Mouse (Mus musculus): ENCODE results near the gene Antxr1. TPM values are rescaled to one million over a fixed set of nuclear protein-coding genes. Genes with fewer than 3 reads are reported as not detected.

The Antxr1 gene
- polyA plus RNA-seq, 1 experiment from 2014 or later = 0.54 TPM

GRCm38 (mm10) chr6:87189755-87190154, 145.9 kb downstream of the Antxr1 start:
- Histone ChIP-seq H3K9ac (ENCODE audit: low read depth, low read length) (no peak overlapping the region), H3K4me2 (ENCODE audit: low read depth, low read length) (no peak overlapping the region), H3K4me3 (ENCODE audit: low read depth, low read length) (no peak overlapping the region), H3K9me3 (replicated peaks; ENCODE audit: control insufficient read depth, low read length) (no peaks in the 10 kb centered on the region), H3K27ac (ENCODE audit: low read length) (peak overlapping the region; percentile 60), H3K4me1 (ENCODE audit: control insufficient read depth, low read depth, low read length) (peaks cover 28% of the 10 kb centered on the region), H3K27me3 (ENCODE audit: control insufficient read depth, insufficient read depth, low read depth, low read length) (no peaks in the 10 kb centered on the region), H3K36me3 (ENCODE audit: control insufficient read depth, insufficient read depth) (no peaks in the 10 kb centered on the region)
- WGBS (ENCODE audit: insufficient replicate concordance) = 17% methylated on average over 3 of the region's 3 CpGs
- ATAC-seq (ENCODE audit: low read depth) = peak; percentile 85

- ATAC-seq (ENCODE audit: low read depth) = no peak
- Histone ChIP-seq H3K9me3 (replicated peaks; ENCODE audit: control insufficient read depth, low read length) (no peaks in the 10 kb centered on the region), H3K36me3 (ENCODE audit: control insufficient read depth, insufficient read depth) (no peaks in the 10 kb centered on the region), H3K27me3 (ENCODE audit: control insufficient read depth, insufficient read depth, low read depth, low read length) (no peaks in the 10 kb centered on the region), H3K27ac (ENCODE audit: low read length) (peak overlapping the region; percentile 22; the same call in 1 of the 2 replicates), H3K4me2 (ENCODE audit: low read depth, low read length) (no peak overlapping the region), H3K4me1 (ENCODE audit: control insufficient read depth, low read depth, low read length) (peaks cover 49% of the 10 kb centered on the region), H3K9ac (ENCODE audit: low read depth, low read length) (no peak overlapping the region), H3K4me3 (ENCODE audit: low read depth, low read length) (no peak overlapping the region)
- 69% methylated on average over 12 of the region's 12 CpGs for WGBS (ENCODE audit: insufficient replicate concordance)
Observed at GRCm38 (mm10) chr6:87186988-87187387, 148.6 kb downstream of the Antxr1 start.

- peak; percentile 94 for ATAC-seq (ENCODE audit: low read depth)
- peak overlapping the region; percentile 68 for H3K27ac ChIP-seq (ENCODE audit: low read length)
- H3K27me3 ChIP-seq (ENCODE audit: control insufficient read depth, insufficient read depth, low read depth, low read length) = no peaks in the 10 kb centered on the region
- peak overlapping the region; percentile 68 for H3K9ac ChIP-seq (ENCODE audit: low read depth, low read length)
- H3K9me3 ChIP-seq (replicated peaks; ENCODE audit: control insufficient read depth, low read length) = no peaks in the 10 kb centered on the region
- H3K4me3 ChIP-seq (ENCODE audit: low read depth, low read length) = peak overlapping the region; percentile 44
- no peaks in the 10 kb centered on the region for H3K36me3 ChIP-seq (ENCODE audit: control insufficient read depth, insufficient read depth)
- peak overlapping the region; percentile 81 for H3K4me2 ChIP-seq (ENCODE audit: low read depth, low read length)
- H3K4me1 ChIP-seq (ENCODE audit: control insufficient read depth, low read depth, low read length) = peaks cover 41% of the 10 kb centered on the region
- 42% methylated on average over 3 of the region's 3 CpGs for WGBS (ENCODE audit: insufficient replicate concordance)
Observed at GRCm38 (mm10) chr6:87184418-87184817, 151.2 kb downstream of the Antxr1 start.

GRCm38 (mm10) chr6:87183981-87184380, 151.6 kb downstream of the Antxr1 start:
- Histone ChIP-seq H3K27me3 (ENCODE audit: control insufficient read depth, insufficient read depth, low read depth, low read length) (no peaks in the 10 kb centered on the region), H3K4me1 (ENCODE audit: control insufficient read depth, low read depth, low read length) (peaks cover 40% of the 10 kb centered on the region), H3K9ac (ENCODE audit: low read depth, low read length) (peak overlapping the region; percentile 68), H3K4me2 (ENCODE audit: low read depth, low read length) (peak overlapping the region; percentile 81), H3K36me3 (ENCODE audit: control insufficient read depth, insufficient read depth) (no peaks in the 10 kb centered on the region), H3K27ac (ENCODE audit: low read length) (peak overlapping the region; percentile 68), H3K4me3 (ENCODE audit: low read depth, low read length) (peak overlapping the region; percentile 44), H3K9me3 (replicated peaks; ENCODE audit: control insufficient read depth, low read length) (no peaks in the 10 kb centered on the region)
- 22% methylated on average over 11 of the region's 11 CpGs for WGBS (ENCODE audit: insufficient replicate concordance)
- peak; percentile 94 for ATAC-seq (ENCODE audit: low read depth)

GRCm38 (mm10) chr6:87183159-87183558, 152.5 kb downstream of the Antxr1 start:
- peaks cover 40% of the 10 kb centered on the region for H3K4me1 ChIP-seq (ENCODE audit: control insufficient read depth, low read depth, low read length)
- no peak for ATAC-seq (ENCODE audit: low read depth)
- peak overlapping the region; percentile 68 for H3K27ac ChIP-seq (ENCODE audit: low read length)
- H3K9me3 ChIP-seq (replicated peaks; ENCODE audit: control insufficient read depth, low read length) = no peaks in the 10 kb centered on the region
- peak overlapping the region; percentile 68; the same call in 1 of the 2 replicates for H3K9ac ChIP-seq (ENCODE audit: low read depth, low read length)
- no peak overlapping the region for H3K4me3 ChIP-seq (ENCODE audit: low read depth, low read length)
- no peak overlapping the region; the same call in 1 of the 2 replicates for H3K4me2 ChIP-seq (ENCODE audit: low read depth, low read length)
- WGBS (ENCODE audit: insufficient replicate concordance) = 73% methylated on average over 8 of the region's 8 CpGs
- no peaks in the 10 kb centered on the region for H3K36me3 ChIP-seq (ENCODE audit: control insufficient read depth, insufficient read depth)
- no peaks in the 10 kb centered on the region for H3K27me3 ChIP-seq (ENCODE audit: control insufficient read depth, insufficient read depth, low read depth, low read length)

- Histone ChIP-seq H3K36me3 (ENCODE audit: control insufficient read depth, insufficient read depth) (no peaks in the 10 kb centered on the region), H3K27ac (ENCODE audit: low read length) (no peak overlapping the region), H3K9ac (ENCODE audit: low read depth, low read length) (no peak overlapping the region), H3K4me1 (ENCODE audit: control insufficient read depth, low read depth, low read length) (peaks cover 40% of the 10 kb centered on the region), H3K9me3 (replicated peaks; ENCODE audit: control insufficient read depth, low read length) (no peaks in the 10 kb centered on the region), H3K4me2 (ENCODE audit: low read depth, low read length) (no peak overlapping the region), H3K27me3 (ENCODE audit: control insufficient read depth, insufficient read depth, low read depth, low read length) (no peaks in the 10 kb centered on the region), H3K4me3 (ENCODE audit: low read depth, low read length) (no peak overlapping the region)
- no peak for ATAC-seq (ENCODE audit: low read depth)
- 82% methylated on average over 6 of the region's 6 CpGs for WGBS (ENCODE audit: insufficient replicate concordance)
Observed at GRCm38 (mm10) chr6:87182736-87183135, 152.9 kb downstream of the Antxr1 start.

GRCm38 (mm10) chr6:87171461-87171860, 164.2 kb downstream of the Antxr1 start:
- Histone ChIP-seq H3K27ac (ENCODE audit: low read length) (no peak overlapping the region), H3K4me1 (ENCODE audit: control insufficient read depth, low read depth, low read length) (peaks cover 22% of the 10 kb centered on the region), H3K4me2 (ENCODE audit: low read depth, low read length) (no peak overlapping the region), H3K9ac (ENCODE audit: low read depth, low read length) (no peak overlapping the region), H3K36me3 (ENCODE audit: control insufficient read depth, insufficient read depth) (no peaks in the 10 kb centered on the region), H3K9me3 (replicated peaks; ENCODE audit: control insufficient read depth, low read length) (no peaks in the 10 kb centered on the region), H3K4me3 (ENCODE audit: low read depth, low read length) (no peak overlapping the region), H3K27me3 (ENCODE audit: control insufficient read depth, insufficient read depth, low read depth, low read length) (no peaks in the 10 kb centered on the region; the same call in 1 of the 2 replicates)
- no peak for ATAC-seq (ENCODE audit: low read depth)
- 65% methylated on average over 3 of the region's 3 CpGs for WGBS (ENCODE audit: insufficient replicate concordance)

GRCm38 (mm10) chr6:87170875-87171274, 164.7 kb downstream of the Antxr1 start:
- peak overlapping the region; percentile 70 for H3K27ac ChIP-seq (ENCODE audit: low read length)
- ATAC-seq (ENCODE audit: low read depth) = no peak
- no peak overlapping the region for H3K4me2 ChIP-seq (ENCODE audit: low read depth, low read length)

GRCm38 (mm10) chr6:87170277-87170676, 165.3 kb downstream of the Antxr1 start:
- Histone ChIP-seq H3K36me3 (ENCODE audit: control insufficient read depth, insufficient read depth) (no peaks in the 10 kb centered on the region), H3K27ac (ENCODE audit: low read length) (peak overlapping the region; percentile 70)

More at GRCm38 (mm10) chr6:87170875-87171274, 164.7 kb downstream of the Antxr1 start:
- WGBS (ENCODE audit: insufficient replicate concordance) = 73% methylated on average over 6 of the region's 6 CpGs
- H3K9me3 ChIP-seq (replicated peaks; ENCODE audit: control insufficient read depth, low read length) = no peaks in the 10 kb centered on the region
- no peaks in the 10 kb centered on the region for H3K36me3 ChIP-seq (ENCODE audit: control insufficient read depth, insufficient read depth)
- H3K4me3 ChIP-seq (ENCODE audit: low read depth, low read length) = no peak overlapping the region
- H3K9ac ChIP-seq (ENCODE audit: low read depth, low read length) = peak overlapping the region; percentile 25; the same call in 1 of the 2 replicates
- H3K4me1 ChIP-seq (ENCODE audit: control insufficient read depth, low read depth, low read length) = peaks cover 22% of the 10 kb centered on the region
- H3K27me3 ChIP-seq (ENCODE audit: control insufficient read depth, insufficient read depth, low read depth, low read length) = no peaks in the 10 kb centered on the region; the same call in 1 of the 2 replicates

More at GRCm38 (mm10) chr6:87170277-87170676, 165.3 kb downstream of the Antxr1 start:
- peak overlapping the region; percentile 50 for H3K9ac ChIP-seq (ENCODE audit: low read depth, low read length)
- H3K4me3 ChIP-seq (ENCODE audit: low read depth, low read length) = peak overlapping the region; percentile 21
- H3K9me3 ChIP-seq (replicated peaks; ENCODE audit: control insufficient read depth, low read length) = no peaks in the 10 kb centered on the region
- ATAC-seq (ENCODE audit: low read depth) = peak; percentile 98
- no peaks in the 10 kb centered on the region; the same call in none of the 2 replicates for H3K27me3 ChIP-seq (ENCODE audit: control insufficient read depth, insufficient read depth, low read depth, low read length)
- peaks cover 22% of the 10 kb centered on the region for H3K4me1 ChIP-seq (ENCODE audit: control insufficient read depth, low read depth, low read length)
- WGBS (ENCODE audit: insufficient replicate concordance) = 54% methylated on average over 6 of the region's 6 CpGs
- H3K4me2 ChIP-seq (ENCODE audit: low read depth, low read length) = peak overlapping the region; percentile 63
